Mouse (Mus musculus): Measurements from ENCODE around the gene Dgki. TPM values are rescaled to one million over a fixed set of nuclear protein-coding genes. Genes with fewer than 3 reads are reported as not detected.
A peak's percentile ranks its signal among the peaks of the same experiment; 100 is the strongest.

The Dgki gene
- total and polyA plus RNA-seq, 2 experiments from 2014 or later = 4.5 to 20.1 TPM

DNA sequence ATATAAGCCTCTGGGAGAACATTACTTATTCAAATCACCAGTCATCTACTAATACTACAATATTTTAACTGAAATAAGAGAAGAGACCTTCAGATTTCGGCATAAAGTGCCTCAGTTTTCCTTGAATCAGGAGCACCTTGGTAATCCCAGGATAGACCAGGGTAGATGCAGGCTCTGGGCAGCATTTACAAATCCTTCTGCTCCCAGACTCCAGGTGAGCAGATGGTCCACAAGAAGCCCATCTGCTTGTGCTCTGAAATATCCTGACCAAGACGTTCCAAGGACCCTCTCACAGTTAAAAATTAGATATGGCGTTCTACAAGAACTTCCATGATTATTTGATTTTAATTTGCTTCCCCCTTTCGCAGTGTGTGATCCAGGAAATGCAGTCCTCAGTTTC is 118.0 kb downstream of the Dgki start:
- DNase-seq (ENCODE audit: low spot score) = no peak
- no peak overlapping the region for H3K4me2 ChIP-seq (ENCODE audit: low read depth, low read length)
- no peak overlapping the region for H3K4me3 ChIP-seq (ENCODE audit: low read length)
- H3K9me3 ChIP-seq (ENCODE audit: low read length) = no peaks in the 10 kb centered on the region
- 77% methylated on average over 4 of the region's 4 CpGs for WGBS
- H3K36me3 ChIP-seq (ENCODE audit: insufficient read depth, low read length) = no peaks in the 10 kb centered on the region
- TF ChIP-seq CTCF (IDR thresholded peaks at IDR 0.05; ENCODE audit: low read depth) = no peak
- H3K27ac ChIP-seq = no peak overlapping the region
- ATAC-seq = no peak
- H3K27me3 ChIP-seq (ENCODE audit: insufficient read depth, low read length) = no peaks in the 10 kb centered on the region
- no peak overlapping the region for H3K9ac ChIP-seq (replicated peaks; ENCODE audit: low read length)
- no peaks in the 10 kb centered on the region for H3K4me1 ChIP-seq (ENCODE audit: insufficient read depth, low read length)

DNA sequence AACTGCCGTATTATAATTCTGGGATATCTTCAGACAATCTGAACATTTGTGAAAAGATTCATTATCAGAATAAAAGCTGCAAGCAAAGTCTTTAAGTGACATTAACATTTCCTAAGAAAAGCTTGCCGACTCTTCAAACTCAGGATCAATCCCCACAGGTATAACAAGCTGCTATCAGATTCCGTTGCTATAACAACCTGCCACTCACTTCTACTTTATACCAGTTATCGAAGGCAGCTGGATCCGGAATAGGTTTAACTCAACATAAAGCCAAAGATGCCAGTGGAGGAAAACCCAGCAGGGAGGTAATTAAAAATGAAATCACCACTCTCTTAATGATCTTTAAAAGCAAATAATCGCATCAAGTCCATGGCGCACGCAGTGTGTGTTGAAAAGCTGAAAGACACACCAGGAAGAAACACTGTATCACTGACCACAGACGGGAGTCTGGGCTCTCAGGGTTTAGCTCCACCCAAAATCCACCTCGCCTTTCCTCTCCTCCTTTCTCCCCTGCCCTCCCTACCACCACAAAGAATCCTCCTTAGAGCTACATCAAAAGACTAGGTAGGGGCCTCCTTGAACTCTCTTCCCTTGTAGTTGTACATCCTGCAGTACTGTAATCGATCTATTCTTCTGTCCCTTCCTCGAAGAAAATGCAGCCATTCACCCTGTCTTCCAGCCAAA is 128.7 kb downstream of the Dgki start:
- no peak overlapping the region for H3K4me3 ChIP-seq (ENCODE audit: low read length)
- H3K4me2 ChIP-seq (ENCODE audit: low read depth, low read length) = no peak overlapping the region
- H3K27ac ChIP-seq = peak overlapping the region; percentile 58; the same call in 1 of the 2 replicates
- no peak overlapping the region for H3K9ac ChIP-seq (replicated peaks; ENCODE audit: low read length)
- no peaks in the 10 kb centered on the region; the same call in 1 of the 2 replicates for H3K4me1 ChIP-seq (ENCODE audit: insufficient read depth, low read length)
- H3K36me3 ChIP-seq (ENCODE audit: insufficient read depth, low read length) = no peaks in the 10 kb centered on the region
- H3K9me3 ChIP-seq (ENCODE audit: low read length) = no peaks in the 10 kb centered on the region
- WGBS = 51% methylated on average over 12 of the region's 12 CpGs
- H3K27me3 ChIP-seq (ENCODE audit: insufficient read depth, low read length) = no peaks in the 10 kb centered on the region
- no peak for TF ChIP-seq CTCF (IDR thresholded peaks at IDR 0.05; ENCODE audit: low read depth)
- ATAC-seq (peak; percentile 82), DNase-seq (ENCODE audit: low spot score) (peak; percentile 55)

DNA sequence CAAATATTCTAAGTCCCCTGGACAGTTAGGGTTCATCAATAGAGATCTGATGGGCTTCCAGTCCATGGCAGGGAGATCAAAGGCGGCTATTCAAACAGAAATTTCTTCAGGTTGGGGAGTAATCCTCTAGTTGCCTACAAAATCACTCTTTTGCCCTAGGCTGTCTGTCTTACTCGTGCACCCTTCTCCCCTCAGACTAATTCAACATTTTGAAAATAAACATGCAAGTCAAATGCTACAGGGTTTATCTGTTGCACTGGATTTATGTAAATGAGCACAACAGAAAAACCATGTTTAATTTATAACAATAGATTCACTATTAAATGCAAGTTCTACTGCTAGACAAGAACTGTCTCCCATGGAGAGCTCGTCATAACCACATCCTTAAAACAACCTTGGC is 141.1 kb downstream of the Dgki start:
- DNase-seq (ENCODE audit: low spot score) = no peak
- no peak for TF ChIP-seq CTCF (IDR thresholded peaks at IDR 0.05; ENCODE audit: low read depth)
- Histone ChIP-seq H3K9ac (replicated peaks; ENCODE audit: low read length) (no peak overlapping the region), H3K4me1 (ENCODE audit: insufficient read depth, low read length) (no peaks in the 10 kb centered on the region), H3K27ac (no peak overlapping the region), H3K4me2 (ENCODE audit: low read depth, low read length) (no peak overlapping the region), H3K36me3 (ENCODE audit: insufficient read depth, low read length) (no peaks in the 10 kb centered on the region), H3K4me3 (ENCODE audit: low read length) (no peak overlapping the region), H3K9me3 (ENCODE audit: low read length) (no peaks in the 10 kb centered on the region), H3K27me3 (ENCODE audit: insufficient read depth, low read length) (no peaks in the 10 kb centered on the region)
- no peak for ATAC-seq
- 52% methylated on average over 3 of the region's 3 CpGs for WGBS

DNA sequence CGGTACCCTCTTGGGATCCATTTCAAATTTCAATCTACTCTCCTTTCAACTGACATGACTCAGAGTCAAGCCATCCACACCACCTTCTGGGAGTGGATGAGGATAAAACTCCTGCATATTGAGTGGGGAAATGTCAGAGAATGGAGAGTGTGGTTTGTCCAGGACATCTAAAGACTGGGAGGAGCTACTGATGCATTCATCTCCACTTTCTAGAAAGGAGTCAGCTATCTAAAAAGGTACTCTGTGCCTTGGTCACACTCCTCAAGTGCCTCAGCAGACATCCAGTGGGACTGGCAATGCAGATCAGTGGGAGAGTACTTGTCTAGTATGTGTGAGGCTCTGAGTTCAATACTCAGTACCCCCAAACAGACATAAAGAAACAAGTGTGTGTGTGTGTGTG is 145.9 kb downstream of the Dgki start:
- H3K9me3 ChIP-seq (ENCODE audit: low read length) = no peaks in the 10 kb centered on the region
- H3K4me2 ChIP-seq (ENCODE audit: low read depth, low read length) = no peak overlapping the region
- H3K4me1 ChIP-seq (ENCODE audit: insufficient read depth, low read length) = no peaks in the 10 kb centered on the region
- H3K27me3 ChIP-seq (ENCODE audit: insufficient read depth, low read length) = no peaks in the 10 kb centered on the region
- TF ChIP-seq CTCF (IDR thresholded peaks at IDR 0.05; ENCODE audit: low read depth) = no peak
- no peak for ATAC-seq
- H3K27ac ChIP-seq = no peak overlapping the region
- H3K9ac ChIP-seq (replicated peaks; ENCODE audit: low read length) = no peak overlapping the region
- no peaks in the 10 kb centered on the region for H3K36me3 ChIP-seq (ENCODE audit: insufficient read depth, low read length)
- no peak for DNase-seq (ENCODE audit: low spot score)
- WGBS = 95% methylated on average over 1 of the region's 1 CpGs
- H3K4me3 ChIP-seq (ENCODE audit: low read length) = no peak overlapping the region

DNA sequence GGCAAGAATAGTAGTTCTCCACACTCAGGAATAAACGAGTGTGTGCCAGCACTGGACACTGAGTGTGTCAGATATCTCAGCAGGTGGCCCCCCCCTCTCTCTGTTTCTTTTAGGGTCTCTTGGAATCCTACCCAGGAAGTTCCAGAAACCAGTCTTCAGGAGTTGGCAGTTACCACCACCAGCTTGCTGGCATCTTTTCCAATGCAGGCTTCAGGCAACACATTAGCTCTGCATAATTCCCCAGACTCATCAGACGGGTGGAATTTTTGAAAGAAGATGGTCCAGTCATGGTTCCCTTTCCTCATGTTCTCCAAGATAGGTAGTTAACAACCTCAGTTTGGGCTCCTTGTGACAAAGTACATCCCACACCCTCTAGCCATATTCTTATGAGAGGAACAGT is 149.5 kb downstream of the Dgki start:
- ATAC-seq = no peak
- Histone ChIP-seq H3K4me2 (ENCODE audit: low read depth, low read length) (no peak overlapping the region), H3K9me3 (ENCODE audit: low read length) (no peaks in the 10 kb centered on the region), H3K27ac (no peak overlapping the region), H3K36me3 (ENCODE audit: insufficient read depth, low read length) (no peaks in the 10 kb centered on the region), H3K4me1 (ENCODE audit: insufficient read depth, low read length) (no peaks in the 10 kb centered on the region), H3K4me3 (ENCODE audit: low read length) (no peak overlapping the region), H3K9ac (replicated peaks; ENCODE audit: low read length) (no peak overlapping the region), H3K27me3 (ENCODE audit: insufficient read depth, low read length) (no peaks in the 10 kb centered on the region)
- no peak for TF ChIP-seq CTCF (IDR thresholded peaks at IDR 0.05; ENCODE audit: low read depth)
- WGBS = 39% methylated on average over 2 of the region's 2 CpGs
- DNase-seq (ENCODE audit: low spot score) = no peak

DNA sequence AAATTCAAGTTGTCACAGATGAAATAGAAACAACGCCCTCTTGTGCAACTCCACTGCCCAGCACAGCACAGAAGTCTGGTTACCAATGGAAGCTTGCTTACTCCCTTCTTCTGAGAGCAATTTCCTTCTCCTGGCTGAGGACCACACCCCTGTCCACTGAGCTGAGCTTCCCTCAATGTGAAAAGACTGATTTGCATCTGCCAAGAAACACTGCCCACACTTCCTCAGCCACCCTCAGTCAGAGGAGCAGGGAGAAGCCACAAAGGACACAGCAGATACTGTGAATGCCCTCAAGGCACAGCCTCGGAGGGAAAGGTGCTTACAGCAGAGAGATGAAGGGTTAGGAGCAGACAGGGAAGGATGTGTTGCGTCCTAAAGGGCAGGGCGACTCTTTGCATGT is 149.9 kb downstream of the Dgki start:
- H3K9ac ChIP-seq (replicated peaks; ENCODE audit: low read length) = no peak overlapping the region
- H3K27ac ChIP-seq = no peak overlapping the region
- H3K27me3 ChIP-seq (ENCODE audit: insufficient read depth, low read length) = no peaks in the 10 kb centered on the region
- no peak overlapping the region for H3K4me3 ChIP-seq (ENCODE audit: low read length)
- no peak for ATAC-seq
- 79% methylated on average over 4 of the region's 4 CpGs for WGBS
- no peaks in the 10 kb centered on the region for H3K4me1 ChIP-seq (ENCODE audit: insufficient read depth, low read length)
- DNase-seq (ENCODE audit: low spot score) = no peak
- no peaks in the 10 kb centered on the region for H3K36me3 ChIP-seq (ENCODE audit: insufficient read depth, low read length)
- TF ChIP-seq CTCF (IDR thresholded peaks at IDR 0.05; ENCODE audit: low read depth) = no peak
- H3K9me3 ChIP-seq (ENCODE audit: low read length) = no peaks in the 10 kb centered on the region
- H3K4me2 ChIP-seq (ENCODE audit: low read depth, low read length) = no peak overlapping the region

DNA sequence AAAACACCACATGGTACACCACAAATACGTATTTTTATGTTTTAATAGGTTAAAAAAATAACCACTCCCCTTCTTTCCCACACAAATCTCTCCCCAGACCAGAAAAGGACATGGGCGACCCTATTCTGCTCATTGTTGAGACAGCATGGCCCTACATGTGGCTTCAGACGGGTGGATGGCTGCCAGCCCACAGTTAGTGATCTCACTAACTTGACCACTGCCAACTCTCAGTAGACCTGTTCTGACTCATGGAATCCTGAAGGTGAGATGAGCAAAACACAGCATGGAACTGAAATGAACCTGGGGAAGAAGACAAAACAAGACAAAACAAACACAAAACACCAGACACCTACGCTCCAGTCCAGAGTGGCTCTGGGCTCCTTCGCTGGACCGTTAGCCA is 150.8 kb downstream of the Dgki start:
- Histone ChIP-seq H3K4me3 (ENCODE audit: low read length) (no peak overlapping the region), H3K9me3 (ENCODE audit: low read length) (no peaks in the 10 kb centered on the region), H3K27me3 (ENCODE audit: insufficient read depth, low read length) (no peaks in the 10 kb centered on the region), H3K36me3 (ENCODE audit: insufficient read depth, low read length) (no peaks in the 10 kb centered on the region), H3K9ac (replicated peaks; ENCODE audit: low read length) (no peak overlapping the region), H3K4me2 (ENCODE audit: low read depth, low read length) (no peak overlapping the region), H3K27ac (no peak overlapping the region), H3K4me1 (ENCODE audit: insufficient read depth, low read length) (no peaks in the 10 kb centered on the region)
- TF ChIP-seq CTCF (IDR thresholded peaks at IDR 0.05; ENCODE audit: low read depth) = no peak
- ATAC-seq = no peak
- WGBS = 87% methylated on average over 6 of the region's 6 CpGs
- no peak for DNase-seq (ENCODE audit: low spot score)

All from hindbrain, postnatal 0 days (tissue).